Mouse (Mus musculus) lung, adult 18-20 months (tissue): ENCODE measurements around the gene Ankmy1.

Source experiments
- DNase-seq, 2 experiments: peaks; one replicate each; pipeline ENCODE4 v3.0.0; 2022; ENCODE audit warnings: mixed read lengths in 2 of 2

Gene Ankmy1

DNA sequence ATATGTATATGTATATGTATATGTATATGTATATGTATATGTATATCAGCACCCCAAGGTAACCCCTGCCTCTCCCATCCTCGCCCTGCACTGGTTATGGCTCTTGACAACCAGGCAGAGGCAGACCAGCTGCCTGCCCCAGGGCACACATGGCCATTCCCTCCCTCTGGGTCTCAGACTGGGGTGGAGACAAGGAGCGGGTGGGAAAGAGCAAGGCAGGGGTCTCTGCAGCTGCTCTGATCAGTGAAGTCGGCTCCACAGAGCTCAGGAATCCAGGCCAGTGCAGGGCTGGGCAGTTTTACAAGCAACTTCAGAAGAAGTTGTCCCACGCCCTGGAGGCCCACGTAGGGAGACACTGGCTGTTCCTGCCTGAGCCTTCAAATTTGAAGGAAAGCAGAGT is 88.4 kb downstream of the Ankmy1 start:
- DNase-seq: no peak
